Mouse (Mus musculus) kidney, postnatal 36 days (tissue): ENCODE measurements around the gene Mpdu1.
A peak's percentile ranks its signal among the peaks of the same experiment; 100 is the strongest.
"Not testable (repeated sequence)": the region's sequence is repeated elsewhere in the genome, so short reads cannot be mapped to it uniquely, and the experiment has no call there.

Experiments used
- DNase-seq, 2 experiments: peaks; one replicate each; pipeline ENCODE4 v3.0.0; 2021 to 2022; ENCODE audit warnings: mixed read lengths in 2 of 2

Mpdu1 gene

GRCm38 (mm10) chr11:69663795-69664194 is 1.4 kb upstream of the Mpdu1 start:
- DNase-seq = peak in 1 of 2 experiments; percentile 47

- no peak for DNase-seq
Observed at GRCm38 (mm10) chr11:69662967-69663671, 677 bp upstream of the Mpdu1 start.

- peak in 1 of 2 experiments; percentile 55 for DNase-seq
Observed at GRCm38 (mm10) chr11:69661221-69661881, 1.1 kb downstream of the Mpdu1 start.

- DNase-seq = no peak
Observed at GRCm38 (mm10) chr11:69657462-69657881, 5.0 kb downstream of the Mpdu1 start.

GRCm38 (mm10) chr11:69656617-69657461 is 5.6 kb downstream of the Mpdu1 start:
- peak in 1 of 2 experiments; percentile 68 for DNase-seq

GRCm38 (mm10) chr11:69656065-69656455 is 6.4 kb downstream of the Mpdu1 start:
- no peak for DNase-seq

- DNase-seq = peak; percentile 68 to 87
Observed at GRCm38 (mm10) chr11:69655264-69656064, 7.0 kb downstream of the Mpdu1 start, which contains the start of gene Sox15. TSS of gene Sox15 (plus strand) at chr11:69655314.

- DNase-seq = no peak
Observed at GRCm38 (mm10) chr11:69654760-69655159, 7.7 kb downstream of the Mpdu1 start.

- DNase-seq = no peak
Observed at GRCm38 (mm10) chr11:69653399-69653798, 9.0 kb downstream of the Mpdu1 start.

GRCm38 (mm10) chr11:69645860-69646259 is 16.6 kb downstream of the Mpdu1 start:
- DNase-seq = no peak

- DNase-seq = no peak
Observed at GRCm38 (mm10) chr11:69635471-69635870, 27.0 kb downstream of the Mpdu1 start.

GRCm38 (mm10) chr11:69633128-69633866 is 29.1 kb downstream of the Mpdu1 start:
- peak; percentile 63 to 80 for DNase-seq

- DNase-seq = peak; percentile 100
Observed at GRCm38 (mm10) chr11:69632284-69633089, 30.0 kb downstream of the Mpdu1 start, which contains the start of gene Fxr2. TSS of gene Fxr2 (plus strand) at chr11:69632990.

- DNase-seq = peak; percentile 31 to 35
Observed at GRCm38 (mm10) chr11:69629802-69630201, 32.6 kb downstream of the Mpdu1 start.

GRCm38 (mm10) chr11:69628286-69628685 is 34.2 kb downstream of the Mpdu1 start:
- DNase-seq = peak; percentile 81 to 91

GRCm38 (mm10) chr11:69624339-69624738 is 38.1 kb downstream of the Mpdu1 start:
- not testable (repeated sequence) for DNase-seq

- no peak for DNase-seq
Observed at GRCm38 (mm10) chr11:69623006-69623405, 39.4 kb downstream of the Mpdu1 start.

GRCm38 (mm10) chr11:69622406-69622805 is 40.0 kb downstream of the Mpdu1 start:
- peak in 1 of 2 experiments; percentile 41 for DNase-seq

- DNase-seq = peak; percentile 63 to 77
Observed at GRCm38 (mm10) chr11:69621571-69622268, 40.7 kb downstream of the Mpdu1 start, which contains the start of gene Sat2. TSS of gene Sat2 (plus strand) at chr11:69622024.
